Mouse (Mus musculus): Measurements from ENCODE around the gene Nup107.
"Not testable (repeated sequence)": the region's sequence is repeated elsewhere in the genome, so short reads cannot be mapped to it uniquely, and the experiment has no call there.

Nup107 gene

DNA sequence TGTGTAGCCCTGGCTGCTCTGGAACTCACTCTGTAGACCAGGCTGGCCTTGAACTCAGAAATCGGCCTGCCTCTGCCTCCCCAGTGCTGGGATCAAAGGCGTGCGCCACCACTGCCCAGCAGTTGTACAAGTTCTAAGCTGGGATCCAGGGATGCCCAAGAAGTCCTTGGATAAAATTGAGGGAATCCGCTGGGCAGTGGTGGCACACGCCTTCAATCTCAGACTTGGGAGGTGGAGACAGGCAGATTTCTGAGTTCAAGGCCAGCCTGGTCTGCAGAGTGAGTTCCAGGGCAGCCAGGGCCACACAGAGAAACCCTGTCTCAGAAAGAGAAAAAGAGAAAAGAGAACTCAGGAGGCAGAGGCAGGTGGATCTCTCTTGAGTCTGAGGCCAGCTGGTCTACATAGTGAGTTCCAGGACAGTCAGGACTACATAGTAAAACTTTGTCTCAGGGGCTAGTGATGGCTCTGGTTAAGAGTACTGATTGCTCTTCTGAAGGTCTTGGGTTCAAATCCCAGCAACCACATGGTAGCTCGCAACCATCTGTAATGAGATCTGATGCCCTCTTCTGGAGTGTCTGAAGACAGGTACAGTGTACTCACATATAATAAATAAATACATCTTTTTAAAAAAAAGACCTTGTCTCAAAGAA, 88.1 kb downstream of the Nup107 start:
- in situ Hi-C loops (cut with MboI, MseI) = not testable (repeated sequence)

DNA sequence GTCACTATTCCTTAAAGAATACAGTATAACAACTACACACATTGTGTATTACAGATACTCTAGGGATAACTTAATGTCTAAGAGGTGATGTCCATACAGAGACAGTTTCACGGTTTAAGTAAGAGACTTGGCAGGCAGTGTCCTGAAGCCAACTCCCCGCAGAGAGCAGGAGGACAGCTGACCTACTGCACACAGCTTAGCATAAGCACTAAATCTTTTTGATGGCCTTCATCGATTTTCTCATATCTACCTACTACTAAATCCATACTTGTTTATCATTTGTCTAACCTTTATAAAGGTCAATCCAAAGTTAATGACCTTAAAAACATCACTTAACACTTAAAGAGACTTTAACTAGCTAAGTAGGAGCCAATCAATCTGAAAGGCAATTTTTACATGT, 89.0 kb downstream of the Nup107 start:
- in situ Hi-C loops (cut with MboI, MseI) = no loop called here

DNA sequence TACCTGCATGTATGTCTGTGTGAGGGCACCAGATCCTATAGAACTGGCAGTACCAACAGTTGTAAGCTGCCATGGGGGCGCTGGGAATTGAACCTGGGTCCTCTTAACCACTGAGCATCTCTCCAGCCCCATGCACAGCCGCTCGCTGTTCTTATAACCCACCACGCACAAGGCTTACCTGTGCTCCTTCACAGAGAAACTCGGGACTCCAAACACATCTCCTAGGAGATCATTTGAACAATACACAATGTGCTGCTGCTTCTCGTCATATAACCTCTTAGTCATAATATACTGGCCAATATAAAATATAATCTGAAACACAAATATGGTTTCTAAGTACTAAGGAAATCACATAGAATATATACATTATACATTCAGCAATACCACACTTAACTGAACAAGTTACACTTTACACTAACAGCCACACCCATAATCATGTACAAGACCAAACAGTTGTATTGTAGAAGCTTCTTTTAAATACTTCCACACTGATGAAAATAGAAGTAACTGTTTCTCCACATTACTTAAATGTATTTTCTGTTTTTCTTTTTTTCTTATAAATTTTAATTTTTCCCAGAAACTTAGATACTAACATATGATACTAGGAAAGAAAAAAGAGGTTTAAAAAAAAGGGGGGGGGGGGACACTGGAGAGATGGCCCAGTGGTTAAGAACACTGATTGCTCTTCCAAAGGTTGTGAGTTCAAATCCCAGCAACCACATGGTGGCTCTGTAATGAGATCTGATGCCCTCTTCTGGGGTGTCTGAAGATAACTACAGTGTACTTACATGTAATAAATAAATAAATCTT, 90.3 kb downstream of the Nup107 start:
- in situ Hi-C loops (cut with MboI, MseI) = no loop called here

DNA sequence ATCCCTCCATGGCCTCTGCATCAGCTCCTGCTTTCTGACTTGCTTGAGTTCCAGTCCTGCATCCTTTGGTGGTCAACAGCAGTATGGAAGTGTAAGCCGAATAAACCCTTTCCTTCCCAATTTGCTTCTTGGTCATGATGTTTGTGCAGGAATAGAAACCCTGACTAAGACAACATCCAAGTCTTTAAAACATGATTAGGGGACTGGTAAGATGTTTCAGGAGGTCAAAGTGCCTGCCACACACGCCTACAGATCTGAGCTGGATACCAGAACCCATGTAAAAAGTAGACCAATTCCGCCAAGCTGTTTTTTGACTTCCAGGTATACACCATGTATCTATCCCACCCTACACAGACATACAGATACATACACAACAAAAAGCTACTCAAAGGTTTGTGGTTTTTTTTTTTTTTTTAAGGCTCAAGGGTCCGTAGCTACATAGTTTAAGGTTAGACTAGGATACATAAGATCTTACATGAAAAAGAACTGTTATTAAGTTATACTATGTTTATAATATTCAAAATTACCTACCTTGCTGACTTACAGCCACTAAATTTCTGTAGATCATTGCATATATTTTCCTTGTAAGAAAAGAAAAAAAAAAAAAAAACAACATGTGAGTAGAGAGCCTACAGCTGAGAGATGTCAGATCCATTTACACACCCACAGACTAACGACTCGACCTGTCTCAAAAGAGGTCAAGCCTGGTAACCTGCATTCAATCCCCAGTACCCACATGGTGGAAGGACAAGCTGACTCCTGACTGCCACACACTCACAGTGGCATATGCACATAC, 91.3 kb downstream of the Nup107 start:
- in situ Hi-C loops (cut with MboI, MseI) = no loop called here

Measured in T-helper 2 cell (primary cell).